Mouse (Mus musculus): Measurements from ENCODE around the gene Fam117b. TPM values are rescaled to one million over a fixed set of nuclear protein-coding genes. Genes with fewer than 3 reads are reported as not detected.
A peak's percentile ranks its signal among the peaks of the same experiment; 100 is the strongest.

Gene Fam117b
- 1 to 10 TPM; 4.2 to 5.5 TPM for total RNA-seq (2021)
- long read RNA-seq, experiment 1, full-length matches to known transcripts = 3 of 3 reads
- long read RNA-seq, experiment 1, partial matches to known transcripts = 0 of 3 reads
- long read RNA-seq, experiment 1, other reads (novel, unspliced or antisense) = 0 of 3 reads
- long read RNA-seq, experiment 2, full-length matches to known transcripts = 3 of 5 reads
- long read RNA-seq, experiment 2, partial matches to known transcripts = 2 of 5 reads
- long read RNA-seq, experiment 2, other reads (novel, unspliced or antisense) = 0 of 5 reads

- peak; percentile 92 to 97 for DNase-seq
- intact Hi-C loops (cut with DNase I) = no loop called here
Observed at GRCm38 (mm10) chr1:59912413-59913157, at the start of gene Fam117b. Gene Fam117b, plus strand, starts transcription at chr1:59913006.

DNA sequence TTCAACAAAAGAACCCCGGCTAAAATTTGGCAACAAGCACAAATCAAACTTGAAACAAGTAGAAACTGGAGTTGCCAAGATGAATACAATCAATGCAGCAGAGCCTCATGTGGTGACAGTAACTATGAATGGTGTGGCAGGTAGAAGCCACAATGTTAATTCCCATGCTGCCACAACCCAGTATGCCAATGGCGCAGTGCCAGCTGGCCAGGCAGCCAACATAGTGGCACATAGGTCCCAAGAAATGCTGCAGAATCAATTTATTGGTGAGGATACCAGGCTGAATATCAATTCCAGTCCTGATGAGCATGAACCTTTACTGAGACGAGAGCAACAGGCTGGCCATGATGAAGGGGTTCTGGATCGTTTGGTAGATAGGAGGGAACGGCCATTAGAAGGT is 44.8 kb upstream of the Fam117b start:
- no peak for DNase-seq
- intact Hi-C loops (cut with DNase I) = no loop called here

GRCm38 (mm10) chr1:59874023-59874422 is 38.8 kb upstream of the Fam117b start:
- no peak for DNase-seq
- intact Hi-C loops (cut with DNase I) = no loop called here

- intact Hi-C loops (cut with DNase I) = no loop called here
- DNase-seq = no peak
Observed at GRCm38 (mm10) chr1:59878098-59878497, 34.7 kb upstream of the Fam117b start.

DNA sequence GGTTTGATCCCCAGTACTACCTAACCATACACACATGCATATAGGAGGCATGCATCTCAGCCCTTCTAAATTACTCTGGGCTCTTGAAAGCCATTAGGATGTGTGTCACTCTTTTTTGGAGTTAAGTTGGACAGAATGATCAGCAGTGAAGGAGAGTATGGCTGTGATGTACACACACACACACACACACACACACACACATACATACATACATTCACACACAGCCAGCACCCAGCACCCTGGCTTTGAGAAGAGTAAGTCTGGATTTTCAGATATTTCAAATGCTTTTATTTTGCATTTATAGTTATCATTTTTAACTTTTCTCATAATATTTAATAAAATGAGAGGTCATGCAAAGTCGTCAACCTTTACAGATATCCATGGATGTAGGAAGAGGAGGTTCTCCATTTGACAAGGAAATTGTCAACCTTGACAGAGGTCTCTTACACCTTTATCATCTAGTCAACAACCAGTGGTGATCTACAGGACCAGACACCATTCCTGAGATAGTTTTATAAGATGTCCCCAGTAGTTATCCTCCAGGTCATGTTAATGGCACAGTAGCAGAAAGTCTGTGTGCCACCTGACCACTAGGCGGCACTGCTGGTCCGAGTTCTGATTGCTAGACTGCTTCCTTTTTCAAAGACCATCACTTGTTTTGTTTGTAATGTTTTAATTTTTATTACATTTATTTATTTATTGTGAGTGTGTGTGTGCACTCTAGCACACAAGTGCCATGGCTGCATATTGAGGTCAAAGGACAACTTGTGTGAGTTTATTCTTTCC is 29.3 kb upstream of the Fam117b start:
- intact Hi-C loops (cut with DNase I) = no loop called here
- peak; percentile 69 to 78 for DNase-seq

GRCm38 (mm10) chr1:59886899-59887298 is 25.9 kb upstream of the Fam117b start:
- DNase-seq = no peak
- intact Hi-C loops (cut with DNase I) = no loop called here

DNA sequence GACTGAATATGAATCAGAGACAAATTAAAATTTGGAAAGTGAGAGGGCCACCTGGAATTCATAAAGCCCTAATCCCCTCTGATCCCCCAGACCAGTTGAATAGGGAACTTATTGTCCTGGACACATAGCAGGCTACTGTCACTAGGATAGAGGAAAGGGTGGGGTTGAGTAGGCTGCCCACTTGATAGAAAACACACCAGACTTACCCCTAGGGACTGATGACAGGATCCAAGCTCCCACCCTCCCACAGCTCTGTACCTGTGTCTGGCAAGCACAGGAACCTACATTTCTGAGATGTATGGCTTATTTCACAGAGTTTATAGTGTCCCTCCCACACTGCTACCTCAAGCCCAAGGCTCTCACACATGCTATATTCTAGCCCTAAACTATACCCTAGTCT is 24.8 kb upstream of the Fam117b start:
- DNase-seq = no peak
- intact Hi-C loops (cut with DNase I) = loop anchor here (2.0 kb wide), 1 partner anchor 77 kb away; no protein-coding TSS in a partner anchor

DNA sequence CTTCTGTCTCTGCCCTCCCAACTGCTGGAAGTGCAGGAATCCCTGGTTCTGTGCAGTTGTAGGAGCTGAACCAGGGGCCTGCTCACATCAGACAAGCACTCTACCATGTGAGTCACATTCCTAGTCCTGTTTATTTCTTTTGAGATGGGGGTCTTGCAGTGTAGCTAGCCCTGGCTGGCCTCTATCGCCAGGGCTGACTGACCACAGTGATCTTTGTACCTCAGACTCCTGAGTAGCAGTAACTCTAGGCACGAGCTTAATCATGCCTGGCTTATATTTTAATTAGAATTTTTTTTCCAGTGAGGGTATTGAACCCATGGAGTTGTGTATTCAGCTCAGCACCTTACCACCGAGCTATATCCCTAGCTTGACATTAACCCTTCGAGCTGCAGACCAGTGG is 21.6 kb upstream of the Fam117b start:
- intact Hi-C loops (cut with DNase I) = no loop called here
- DNase-seq = no peak

DNA sequence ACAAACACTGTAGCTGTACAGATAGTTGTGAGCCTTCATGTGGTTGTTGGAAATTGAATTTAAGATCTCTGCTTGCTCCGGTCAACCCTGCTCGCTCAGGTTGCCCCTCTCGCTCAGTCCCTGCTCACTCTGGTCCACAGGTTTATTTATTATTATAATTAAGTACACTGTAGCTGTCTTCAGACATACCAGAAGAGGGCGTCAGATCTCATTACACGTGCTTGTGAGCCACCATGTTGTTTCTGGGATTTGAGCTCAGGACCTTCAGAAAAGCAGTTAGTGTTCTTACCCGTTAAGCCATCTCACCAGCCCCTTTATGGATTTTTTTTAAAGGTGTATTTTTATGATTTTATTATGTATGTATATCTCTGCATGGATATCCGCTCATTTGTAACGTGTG is 20.0 kb upstream of the Fam117b start:
- DNase-seq = no peak
- intact Hi-C loops (cut with DNase I) = no loop called here

DNA sequence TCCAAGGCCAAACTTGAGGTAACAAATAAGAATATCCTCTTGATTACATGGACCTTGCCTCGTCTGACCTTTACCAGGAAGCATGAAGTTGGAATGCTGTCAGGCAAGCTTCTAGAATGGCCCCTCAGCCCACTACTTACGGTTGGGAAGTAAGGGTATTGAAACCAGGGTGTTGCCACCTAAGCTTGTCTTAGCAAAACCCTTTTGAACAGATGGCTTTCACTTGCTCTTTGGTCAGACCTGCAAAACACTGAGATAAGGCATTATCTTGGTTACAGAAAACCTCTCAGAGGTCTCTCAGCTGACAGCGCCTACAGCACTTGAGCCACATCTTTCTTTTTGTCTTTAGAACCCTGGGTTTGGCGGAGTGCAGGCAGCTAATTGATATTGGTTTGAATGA is 18.8 kb upstream of the Fam117b start:
- intact Hi-C loops (cut with DNase I) = no loop called here
- DNase-seq = no peak

GRCm38 (mm10) chr1:59895456-59895855 is 17.4 kb upstream of the Fam117b start:
- intact Hi-C loops (cut with DNase I) = no loop called here
- peak; percentile 23 to 28 for DNase-seq

DNA sequence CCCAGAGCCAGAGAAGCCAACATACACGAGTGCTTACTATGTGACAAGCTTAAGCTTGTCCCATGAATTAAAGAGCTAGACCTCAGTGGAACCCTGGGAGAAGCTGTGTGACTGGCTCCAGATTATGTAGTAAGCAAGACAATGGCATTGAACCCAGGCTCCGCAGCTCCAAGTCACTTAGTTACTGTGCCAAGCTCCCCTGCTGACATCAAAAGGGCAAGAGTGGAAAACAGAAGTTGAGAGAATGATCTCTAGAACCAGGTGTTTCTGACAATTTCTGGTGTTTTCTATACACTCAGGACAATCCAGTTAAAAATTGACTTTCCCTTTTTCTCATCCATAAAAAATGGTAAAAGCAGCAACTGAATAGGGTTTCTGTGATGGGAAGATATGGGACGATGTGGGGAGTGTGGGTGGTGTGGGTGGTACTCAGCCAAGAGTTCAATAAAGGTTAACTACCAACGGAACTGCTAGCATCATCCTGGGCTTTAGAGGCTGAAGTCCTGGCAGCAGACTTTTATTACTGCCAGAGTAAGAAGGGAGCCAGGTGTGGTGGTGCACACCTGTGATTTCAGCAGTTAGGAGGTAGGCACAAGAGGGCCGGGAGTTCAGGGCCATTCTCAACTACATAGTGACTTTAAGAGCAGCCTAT is 15.5 kb upstream of the Fam117b start:
- DNase-seq = no peak
- intact Hi-C loops (cut with DNase I) = no loop called here

- DNase-seq = no peak
- intact Hi-C loops (cut with DNase I) = no loop called here
Observed at GRCm38 (mm10) chr1:59899679-59900078, 13.1 kb upstream of the Fam117b start.

- intact Hi-C loops (cut with DNase I) = no loop called here
- DNase-seq = no peak
Observed at GRCm38 (mm10) chr1:59901082-59901876, 11.5 kb upstream of the Fam117b start.

DNA sequence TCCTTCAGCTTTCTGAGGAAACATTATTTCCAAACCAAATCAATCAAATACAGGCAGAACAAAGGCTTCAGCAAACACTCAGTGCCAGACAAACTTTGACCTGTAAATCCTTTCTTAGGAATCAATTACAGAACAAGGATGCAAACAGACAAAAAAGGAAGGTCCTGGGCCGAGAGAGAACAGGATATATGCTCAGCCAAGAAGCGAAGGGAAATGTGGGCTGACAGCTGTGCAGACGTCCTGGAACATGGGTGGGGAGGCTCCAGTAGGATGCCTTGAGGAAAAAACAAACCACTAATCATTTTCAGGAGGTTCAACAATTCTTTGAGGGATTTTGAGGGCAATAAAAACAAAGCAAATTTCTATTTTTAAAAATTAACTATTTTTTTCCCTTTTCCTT is 10.2 kb upstream of the Fam117b start:
- DNase-seq = no peak
- intact Hi-C loops (cut with DNase I) = no loop called here

DNA sequence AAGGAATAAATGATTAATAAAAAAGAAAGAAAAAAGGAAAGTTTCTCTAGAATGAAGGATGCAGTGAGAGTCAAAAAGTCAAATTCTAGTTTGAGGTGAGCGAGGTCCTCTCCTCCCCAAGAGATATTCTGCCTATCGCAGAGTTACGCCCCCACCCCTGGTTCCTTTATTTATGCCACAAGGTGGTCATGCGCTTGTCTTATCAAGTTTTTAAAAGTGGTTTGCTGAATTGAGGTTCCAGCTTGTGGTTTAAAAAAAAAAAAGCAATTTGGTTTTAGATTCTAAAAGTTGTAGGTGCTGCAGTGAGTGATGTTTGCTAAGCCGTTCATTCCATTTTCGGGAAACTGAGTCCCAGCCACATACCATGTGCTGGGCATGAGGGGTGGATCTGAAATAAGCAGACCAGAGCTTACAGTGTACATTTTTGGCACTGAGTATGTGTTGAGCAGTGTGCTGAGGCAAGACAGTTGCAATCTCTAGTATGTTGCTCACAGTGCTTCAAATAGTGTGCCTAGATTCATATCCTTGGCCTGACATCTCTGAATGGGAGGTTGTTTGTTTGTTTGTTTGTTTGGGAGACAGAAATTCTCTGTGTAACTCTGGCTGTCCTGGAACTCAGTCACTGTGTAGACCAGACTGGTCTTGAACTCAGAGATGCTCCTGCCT is 8.0 kb upstream of the Fam117b start:
- intact Hi-C loops (cut with DNase I) = no loop called here
- DNase-seq = no peak

DNA sequence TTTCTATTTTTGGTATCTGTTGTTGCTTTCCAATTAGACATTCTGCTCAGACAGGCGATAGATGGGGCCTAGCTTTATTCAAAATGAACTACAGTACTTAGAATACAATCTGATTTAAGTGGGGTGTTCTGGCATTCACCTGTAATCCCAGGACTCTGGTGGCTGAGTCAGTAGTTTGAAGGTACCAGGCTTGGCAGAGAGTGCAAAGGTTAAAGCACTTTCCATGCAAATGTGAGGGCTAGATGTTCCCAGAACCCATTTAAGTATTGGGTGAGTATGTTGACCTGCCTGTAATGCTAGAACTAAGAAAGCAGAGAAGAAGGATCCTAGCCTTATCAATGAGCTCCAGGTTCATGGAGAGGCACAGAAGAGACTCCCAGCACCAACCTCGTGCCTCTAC is 6.9 kb upstream of the Fam117b start:
- DNase-seq = no peak
- intact Hi-C loops (cut with DNase I) = no loop called here

DNA sequence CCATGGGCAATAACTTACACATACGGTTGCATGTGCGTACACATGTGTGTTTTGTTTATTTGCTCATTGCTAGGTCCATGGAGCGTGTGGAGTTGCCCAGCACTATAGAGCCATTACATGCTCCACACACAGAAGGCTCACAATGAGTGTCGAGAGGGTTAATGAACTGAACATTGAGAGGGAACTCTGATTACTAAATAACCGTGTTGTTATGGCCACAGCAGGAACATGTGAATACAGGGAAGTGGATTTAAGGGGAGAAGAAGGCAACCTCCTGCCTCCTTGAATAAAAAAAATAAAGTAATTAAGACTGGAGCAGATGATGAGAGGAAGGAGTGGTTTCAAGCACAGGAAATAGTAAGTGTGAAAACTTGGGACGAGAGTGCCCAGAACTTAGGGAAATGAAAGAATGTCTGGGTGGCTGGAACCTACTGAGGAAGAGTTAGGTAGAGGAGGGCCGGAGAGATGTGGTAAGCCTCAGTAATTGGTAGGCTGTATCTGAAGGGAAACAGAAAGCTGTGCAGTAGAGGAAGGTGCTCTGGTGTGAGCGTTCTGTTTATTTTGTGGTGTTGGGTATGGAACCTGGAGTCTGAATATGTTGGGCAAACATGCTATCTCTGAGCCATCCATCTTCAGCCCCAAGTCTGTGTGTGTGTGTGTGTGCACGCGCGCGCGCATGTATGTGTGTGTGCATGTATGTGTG is 5.8 kb upstream of the Fam117b start:
- intact Hi-C loops (cut with DNase I) = no loop called here
- no peak for DNase-seq

DNA sequence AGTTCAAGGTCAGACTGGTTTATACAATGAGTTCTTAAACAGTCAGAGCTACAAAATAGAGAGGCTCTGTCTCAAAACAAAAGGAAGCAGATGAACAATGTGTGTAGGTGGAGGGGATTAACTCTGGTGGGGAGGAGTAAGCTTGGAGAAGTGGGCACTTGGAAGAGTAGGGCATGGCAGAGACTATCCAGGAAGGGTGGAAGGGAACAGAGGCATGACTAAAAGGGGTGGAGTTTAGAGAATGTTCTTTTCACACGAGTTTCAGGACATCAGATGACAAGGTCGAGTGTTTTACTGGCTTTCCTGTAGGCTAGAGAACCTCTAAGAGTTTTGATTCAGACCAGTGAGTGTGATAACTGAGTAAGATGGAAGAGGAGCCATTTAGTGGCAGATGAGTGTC is 5.1 kb upstream of the Fam117b start:
- intact Hi-C loops (cut with DNase I) = no loop called here
- DNase-seq = no peak
